Mouse (Mus musculus): Measurements from ENCODE around the gene Kxd1.

The Kxd1 gene

GRCm38 (mm10) chr8:70466305-70466704 lies 61.5 kb downstream of the Kxd1 start:
- no peak for DNase-seq

- no peak for DNase-seq
Observed at GRCm38 (mm10) chr8:70465701-70466100, 62.1 kb downstream of the Kxd1 start.

GRCm38 (mm10) chr8:70464162-70464561 lies 63.6 kb downstream of the Kxd1 start:
- no peak for DNase-seq

- DNase-seq, result no peak
Observed at GRCm38 (mm10) chr8:70463306-70463705, 64.5 kb downstream of the Kxd1 start.

GRCm38 (mm10) chr8:70462516-70462813 lies 65.3 kb downstream of the Kxd1 start:
- DNase-seq, result no peak

- no peak for DNase-seq
Observed at GRCm38 (mm10) chr8:70461765-70462515, 65.8 kb downstream of the Kxd1 start.

- no peak for DNase-seq
Observed at GRCm38 (mm10) chr8:70460606-70461005, 67.2 kb downstream of the Kxd1 start.

- DNase-seq, result no peak
Observed at GRCm38 (mm10) chr8:70460199-70460598, 67.6 kb downstream of the Kxd1 start.

- no peak for DNase-seq
Observed at GRCm38 (mm10) chr8:70459636-70460035, 68.1 kb downstream of the Kxd1 start.

GRCm38 (mm10) chr8:70458462-70458861 lies 69.3 kb downstream of the Kxd1 start:
- no peak for DNase-seq
